Mouse (Mus musculus) olfactory bulb, adult 2 months (tissue): ENCODE measurements at regions not wholly inside any gene's neighbourhood (a gene's known extent, or its start where the extent isn't known, plus 50 kb on each side); places are given as distances from the start of the nearest gene placed in this dataset.

Source experiments
- CTCF ChIP-seq: fragments of 200-500 bp; IDR thresholded peaks from 2 replicates; pipeline ENCODE4 v1.5.1; 2012; ENCODE audit warnings: low read depth, mild to moderate bottlenecking, low read length, moderate library complexity; ENCODE audit not compliant: insufficient read depth
- POLR2A ChIP-seq: fragments of 200-500 bp; IDR thresholded peaks from 2 replicates; pipeline ENCODE4 v1.6.1; 2012; ENCODE audit warnings: mild to moderate bottlenecking, low read depth, low read length, moderate library complexity; ENCODE audit not compliant: insufficient read depth

DNA sequence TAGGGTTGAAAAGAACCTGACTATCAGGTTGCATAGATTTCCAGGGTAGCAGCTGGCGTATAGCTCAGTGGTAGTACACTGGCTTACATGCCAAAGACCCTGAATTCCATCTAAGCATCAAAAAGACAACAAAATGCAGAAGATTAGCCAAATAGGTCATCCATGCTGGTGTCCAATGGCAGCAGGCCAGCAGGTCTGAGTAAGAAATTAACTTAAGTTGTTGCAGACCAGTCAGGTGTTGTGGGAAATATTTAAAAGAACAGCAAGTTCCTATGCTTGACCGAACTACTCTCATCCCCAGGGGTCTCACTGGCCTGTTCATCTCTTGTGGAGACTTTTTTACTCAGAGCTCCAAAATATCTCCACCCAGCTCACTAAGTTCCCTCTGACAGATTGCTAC lies 602.7 kb upstream of the Intu start:
- TF ChIP-seq CTCF (no peak), POLR2A (no peak)
